Mouse (Mus musculus) embryonic fibroblast, embryonic 13.5 days (primary cell): Measurements from ENCODE around the gene Atad1.

Experiments
- CTCF ChIP-seq: IDR thresholded peaks from 2 replicates; pipeline ENCODE4 v1.5.1; 2011; ENCODE audit warnings: mild to moderate bottlenecking, control low read depth, low read length, moderate library complexity, borderline replicate concordance; ENCODE audit not compliant: insufficient read depth
- POLR2A ChIP-seq: IDR thresholded peaks from 2 replicates; pipeline ENCODE4 v1.6.1; 2011; ENCODE audit warnings: low read depth, mild to moderate bottlenecking, control low read depth, low read length, moderate library complexity

DNA sequence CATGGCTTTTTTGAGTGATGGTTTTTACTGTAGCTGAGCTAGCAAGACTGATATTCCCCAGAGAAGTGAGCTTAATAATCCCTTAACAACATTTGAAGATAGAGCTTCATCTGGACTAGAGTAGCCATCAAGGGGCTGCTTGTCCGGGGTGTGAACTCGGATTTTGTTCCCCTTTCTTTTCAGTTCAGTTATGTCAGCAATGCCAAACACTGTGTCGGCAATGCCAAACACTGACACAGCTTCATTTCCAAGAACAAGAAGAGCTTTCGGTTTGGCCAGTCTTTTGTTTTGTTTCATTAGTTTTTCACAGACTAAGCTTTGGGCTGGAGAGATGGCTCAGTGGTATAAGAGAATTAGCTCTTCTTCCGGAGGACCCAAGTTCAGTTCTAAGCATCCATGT is 88.5 kb downstream of the Atad1 start:
- TF ChIP-seq POLR2A, result no peak
- TF ChIP-seq CTCF, result no peak
